Mouse (Mus musculus): ENCODE measurements at regions not wholly inside any gene's neighbourhood (a gene's known extent, or its start where the extent isn't known, plus 50 kb on each side); places are given as distances from the start of the nearest gene placed in this dataset.

DNA sequence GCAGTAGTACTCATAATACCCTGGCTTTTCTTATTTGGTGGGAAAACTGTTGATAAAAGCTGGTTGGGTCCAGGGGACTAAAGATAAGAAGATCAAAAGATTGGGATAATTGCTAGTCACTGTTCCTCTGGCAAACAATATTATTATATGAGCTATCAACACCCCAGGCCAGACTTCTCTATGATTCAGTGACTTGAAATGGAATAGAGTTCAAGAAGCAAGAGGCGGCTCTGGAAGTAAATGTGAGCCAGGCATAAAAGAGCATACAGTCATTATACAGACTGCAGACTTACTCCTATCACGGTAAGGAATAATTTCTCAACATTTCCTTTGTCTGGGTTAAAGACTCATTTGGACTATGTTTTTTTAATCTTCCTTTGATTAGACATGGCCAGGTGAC lies 278.5 kb upstream of the Acvr2a start:
- Histone ChIP-seq H3K9me3 (replicated peaks; ENCODE audit: control insufficient read depth, low read length) (no peaks in the 10 kb centered on the region), H3K27ac (ENCODE audit: low read length) (no peak overlapping the region), H3K9ac (ENCODE audit: low read length) (no peak overlapping the region), H3K4me1 (ENCODE audit: control insufficient read depth, insufficient read depth, low read length) (no peaks in the 10 kb centered on the region; the same call in none of the 2 replicates), H3K4me2 (ENCODE audit: low read depth, low read length) (no peak overlapping the region), H3K4me3 (replicated peaks; ENCODE audit: low read length) (no peak overlapping the region), H3K27me3 (ENCODE audit: control insufficient read depth, insufficient read depth, low read length) (no peaks in the 10 kb centered on the region), H3K36me3 (ENCODE audit: control insufficient read depth, insufficient read depth, low read length) (no peaks in the 10 kb centered on the region)
- ATAC-seq (ENCODE audit: insufficient read depth, low FRiP score): no peak
- WGBS: 69% methylated on average over 2 of the region's 2 CpGs

DNA sequence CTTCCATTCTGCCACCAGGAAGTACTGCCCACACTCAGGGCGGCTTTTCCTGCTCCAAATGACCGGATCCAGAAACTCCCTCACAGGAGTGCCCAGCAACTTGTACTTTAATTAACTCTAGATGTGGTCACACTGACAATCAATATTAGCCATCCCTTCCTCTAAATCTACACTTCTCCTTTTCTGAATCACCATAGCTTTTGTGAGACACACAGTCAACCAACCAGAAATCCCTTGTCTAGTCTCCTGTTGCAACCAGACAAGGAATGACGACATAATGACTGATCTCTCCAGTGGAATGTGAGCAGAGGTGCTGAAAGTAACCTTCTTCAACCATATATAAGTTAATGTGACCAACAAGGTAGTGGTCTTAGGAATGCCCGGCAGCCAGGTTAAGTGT lies 277.0 kb upstream of the Acvr2a start:
- Histone ChIP-seq H3K9ac (ENCODE audit: low read length) (no peak overlapping the region), H3K36me3 (ENCODE audit: control insufficient read depth, insufficient read depth, low read length) (no peaks in the 10 kb centered on the region), H3K4me2 (ENCODE audit: low read depth, low read length) (no peak overlapping the region), H3K27me3 (ENCODE audit: control insufficient read depth, insufficient read depth, low read length) (no peaks in the 10 kb centered on the region), H3K4me3 (replicated peaks; ENCODE audit: low read length) (no peak overlapping the region), H3K27ac (ENCODE audit: low read length) (no peak overlapping the region), H3K4me1 (ENCODE audit: control insufficient read depth, insufficient read depth, low read length) (no peaks in the 10 kb centered on the region; the same call in none of the 2 replicates), H3K9me3 (replicated peaks; ENCODE audit: control insufficient read depth, low read length) (no peaks in the 10 kb centered on the region)
- 82% methylated on average over 4 of the region's 4 CpGs for WGBS
- no peak for ATAC-seq (ENCODE audit: insufficient read depth, low FRiP score)

DNA sequence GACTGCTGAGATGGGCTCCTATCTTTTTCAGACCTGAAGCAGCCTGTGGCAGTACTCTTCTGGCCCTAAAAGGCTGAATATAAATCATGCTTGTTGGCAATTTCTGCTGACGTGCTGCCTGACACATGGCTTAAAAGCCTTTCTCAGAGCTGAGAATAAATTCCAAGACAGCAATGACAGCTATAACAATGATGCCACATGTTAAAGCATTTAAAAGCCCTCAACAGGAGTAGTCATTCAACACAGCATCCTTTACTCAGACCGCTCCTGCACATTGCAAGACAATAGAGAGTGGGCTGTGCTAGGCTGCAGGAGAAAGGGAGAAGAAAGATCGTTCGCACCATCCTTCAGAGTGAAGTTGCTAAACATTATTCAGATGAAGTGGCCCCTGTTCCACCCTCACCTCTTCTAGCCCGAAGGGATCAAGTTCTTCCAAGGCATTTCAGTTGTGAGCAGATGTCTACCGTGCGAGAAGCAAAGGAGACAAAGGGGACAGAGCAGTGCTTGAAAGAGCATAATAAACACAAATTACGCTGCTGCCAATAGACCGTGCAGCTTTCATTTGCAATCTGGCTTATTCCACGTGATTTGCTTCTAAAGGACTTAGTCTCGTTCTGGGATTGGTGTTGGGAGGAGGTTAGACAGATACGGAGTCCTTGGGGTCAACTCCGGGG lies 275.1 kb upstream of the Acvr2a start:
- ATAC-seq (ENCODE audit: insufficient read depth, low FRiP score): no peak
- 0 out of 2 replicates have a peak overlapping the region, but pooled peaks have one; percentile 21 for H3K4me2 ChIP-seq (ENCODE audit: low read depth, low read length)
- no peak overlapping the region for H3K9ac ChIP-seq (ENCODE audit: low read length)
- 56% methylated on average over 13 of the region's 13 CpGs for WGBS
- no peaks in the 10 kb centered on the region for H3K36me3 ChIP-seq (ENCODE audit: control insufficient read depth, insufficient read depth, low read length)
- no peak overlapping the region; the same call in 1 of the 2 replicates for H3K4me3 ChIP-seq (replicated peaks; ENCODE audit: low read length)
- no peak overlapping the region for H3K27ac ChIP-seq (ENCODE audit: low read length)
- H3K27me3 ChIP-seq (ENCODE audit: control insufficient read depth, insufficient read depth, low read length): no peaks in the 10 kb centered on the region
- H3K4me1 ChIP-seq (ENCODE audit: control insufficient read depth, insufficient read depth, low read length): no peaks in the 10 kb centered on the region; the same call in none of the 2 replicates
- H3K9me3 ChIP-seq (replicated peaks; ENCODE audit: control insufficient read depth, low read length): no peaks in the 10 kb centered on the region

GRCm38 (mm10) chr2:48539465-48540055 lies 274.3 kb upstream of the Acvr2a start:
- Histone ChIP-seq H3K36me3 (ENCODE audit: control insufficient read depth, insufficient read depth, low read length) (no peaks in the 10 kb centered on the region), H3K9ac (ENCODE audit: low read length) (no peak overlapping the region), H3K9me3 (replicated peaks; ENCODE audit: control insufficient read depth, low read length) (no peaks in the 10 kb centered on the region), H3K4me2 (ENCODE audit: low read depth, low read length) (0 out of 2 replicates have a peak overlapping the region, but pooled peaks have one; percentile 21), H3K27ac (ENCODE audit: low read length) (no peak overlapping the region), H3K4me3 (replicated peaks; ENCODE audit: low read length) (no peak overlapping the region), H3K4me1 (ENCODE audit: control insufficient read depth, insufficient read depth, low read length) (no peaks in the 10 kb centered on the region; the same call in none of the 2 replicates), H3K27me3 (ENCODE audit: control insufficient read depth, insufficient read depth, low read length) (no peaks in the 10 kb centered on the region)
- WGBS: 68% methylated on average over 4 of the region's 4 CpGs
- ATAC-seq (ENCODE audit: insufficient read depth, low FRiP score): no peak

DNA sequence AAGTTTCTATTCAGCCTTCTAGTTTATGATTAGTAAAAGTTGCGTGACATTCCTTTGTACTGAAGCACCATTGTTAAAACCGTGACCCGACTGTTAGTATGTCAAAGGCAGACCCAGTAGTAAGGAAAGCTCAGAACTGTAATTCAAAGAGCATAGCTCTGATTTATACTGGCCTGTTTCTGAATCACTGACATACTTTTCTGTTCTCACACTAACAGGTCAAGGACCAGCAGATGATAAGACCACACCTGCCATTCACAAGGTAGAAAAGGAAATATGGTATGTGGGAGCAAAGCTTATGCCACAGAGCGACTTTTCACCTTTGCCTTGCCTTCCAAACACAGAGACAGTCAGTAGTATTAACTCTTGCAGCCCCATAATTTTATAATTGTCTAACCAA lies 269.5 kb upstream of the Acvr2a start:
- Histone ChIP-seq H3K4me3 (replicated peaks; ENCODE audit: low read length) (no peak overlapping the region), H3K4me1 (ENCODE audit: control insufficient read depth, insufficient read depth, low read length) (no peaks in the 10 kb centered on the region), H3K27ac (ENCODE audit: low read length) (no peak overlapping the region), H3K27me3 (ENCODE audit: control insufficient read depth, insufficient read depth, low read length) (no peaks in the 10 kb centered on the region), H3K36me3 (ENCODE audit: control insufficient read depth, insufficient read depth, low read length) (no peaks in the 10 kb centered on the region), H3K9ac (ENCODE audit: low read length) (no peak overlapping the region), H3K4me2 (ENCODE audit: low read depth, low read length) (no peak overlapping the region), H3K9me3 (replicated peaks; ENCODE audit: control insufficient read depth, low read length) (no peaks in the 10 kb centered on the region)
- ATAC-seq (ENCODE audit: insufficient read depth, low FRiP score): peak; percentile 62
- 56% methylated on average over 4 of the region's 4 CpGs for WGBS

DNA sequence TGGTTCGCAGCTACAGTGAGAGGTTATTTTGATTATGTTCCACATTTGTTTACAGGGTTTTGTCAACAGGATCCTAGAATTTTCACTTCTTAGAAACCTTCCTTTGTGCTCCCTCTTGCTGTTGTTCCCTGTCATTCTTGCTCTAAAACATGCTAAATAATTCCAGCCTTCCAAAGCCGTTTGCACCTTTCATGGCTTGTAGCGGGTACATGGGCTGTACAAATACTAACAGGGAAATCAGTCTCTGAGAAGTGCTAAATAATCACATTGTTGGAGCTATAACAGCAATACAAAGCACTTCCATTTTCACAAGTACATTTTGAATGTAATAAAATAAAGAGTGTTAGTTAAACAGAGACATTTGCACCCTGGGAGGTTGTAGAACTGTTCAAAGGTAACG lies 268.8 kb upstream of the Acvr2a start:
- Histone ChIP-seq H3K4me2 (ENCODE audit: low read depth, low read length) (no peak overlapping the region), H3K4me3 (replicated peaks; ENCODE audit: low read length) (no peak overlapping the region), H3K4me1 (ENCODE audit: control insufficient read depth, insufficient read depth, low read length) (no peaks in the 10 kb centered on the region), H3K36me3 (ENCODE audit: control insufficient read depth, insufficient read depth, low read length) (no peaks in the 10 kb centered on the region), H3K9ac (ENCODE audit: low read length) (no peak overlapping the region), H3K27me3 (ENCODE audit: control insufficient read depth, insufficient read depth, low read length) (no peaks in the 10 kb centered on the region), H3K9me3 (replicated peaks; ENCODE audit: control insufficient read depth, low read length) (no peaks in the 10 kb centered on the region), H3K27ac (ENCODE audit: low read length) (no peak overlapping the region)
- 81% methylated on average over 4 of the region's 4 CpGs for WGBS
- ATAC-seq (ENCODE audit: insufficient read depth, low FRiP score): no peak

DNA sequence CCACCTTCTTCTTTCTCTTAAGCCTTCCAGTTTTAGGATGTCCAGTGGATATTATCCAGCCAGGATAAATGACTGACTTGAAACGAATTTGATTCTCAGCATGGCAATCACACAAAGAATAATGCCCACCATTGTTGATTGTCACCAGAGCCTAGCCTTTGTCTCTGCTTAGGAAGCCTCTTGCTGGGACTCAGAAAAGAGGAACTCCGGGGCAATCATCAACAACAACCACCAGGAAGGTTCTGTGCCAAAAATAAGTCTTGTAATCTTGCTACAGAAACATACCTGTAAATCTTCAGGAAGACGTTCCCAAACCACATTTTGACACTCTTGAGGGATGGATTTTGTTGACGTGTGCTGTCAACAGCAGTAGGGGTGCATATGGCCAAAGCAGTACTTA lies 268.2 kb upstream of the Acvr2a start:
- Histone ChIP-seq H3K4me1 (ENCODE audit: control insufficient read depth, insufficient read depth, low read length) (no peaks in the 10 kb centered on the region), H3K9ac (ENCODE audit: low read length) (no peak overlapping the region), H3K4me2 (ENCODE audit: low read depth, low read length) (no peak overlapping the region), H3K36me3 (ENCODE audit: control insufficient read depth, insufficient read depth, low read length) (no peaks in the 10 kb centered on the region), H3K9me3 (replicated peaks; ENCODE audit: control insufficient read depth, low read length) (no peaks in the 10 kb centered on the region), H3K27me3 (ENCODE audit: control insufficient read depth, insufficient read depth, low read length) (no peaks in the 10 kb centered on the region), H3K27ac (ENCODE audit: low read length) (no peak overlapping the region), H3K4me3 (replicated peaks; ENCODE audit: low read length) (no peak overlapping the region)
- no peak for ATAC-seq (ENCODE audit: insufficient read depth, low FRiP score)
- WGBS: 71% methylated on average over 4 of the region's 4 CpGs

DNA sequence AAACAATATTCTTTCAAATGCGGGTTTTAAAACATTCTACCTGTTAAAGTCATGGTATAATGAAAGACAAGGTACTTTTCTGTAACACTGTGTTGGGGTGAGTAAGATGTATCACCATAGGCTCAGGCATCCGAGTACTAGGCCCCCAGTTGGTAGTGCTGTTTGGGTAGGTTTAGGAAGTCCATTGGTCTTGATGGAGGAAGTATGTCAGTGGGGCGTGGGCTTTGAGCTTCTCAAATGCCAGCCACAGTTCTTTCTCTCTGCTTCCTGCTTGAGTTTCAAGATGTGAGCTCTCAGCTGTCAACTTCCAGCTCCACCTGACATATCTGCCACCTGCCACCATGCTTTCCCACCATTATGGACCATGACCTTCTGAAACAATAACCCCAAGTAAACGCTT lies 267.7 kb upstream of the Acvr2a start:
- 79% methylated on average over 4 of the region's 4 CpGs for WGBS
- no peaks in the 10 kb centered on the region for H3K27me3 ChIP-seq (ENCODE audit: control insufficient read depth, insufficient read depth, low read length)
- no peaks in the 10 kb centered on the region for H3K9me3 ChIP-seq (replicated peaks; ENCODE audit: control insufficient read depth, low read length)
- no peaks in the 10 kb centered on the region for H3K36me3 ChIP-seq (ENCODE audit: control insufficient read depth, insufficient read depth, low read length)
- no peak overlapping the region for H3K27ac ChIP-seq (ENCODE audit: low read length)
- no peak overlapping the region for H3K9ac ChIP-seq (ENCODE audit: low read length)
- no peak overlapping the region for H3K4me3 ChIP-seq (replicated peaks; ENCODE audit: low read length)
- no peak for ATAC-seq (ENCODE audit: insufficient read depth, low FRiP score)
- H3K4me1 ChIP-seq (ENCODE audit: control insufficient read depth, insufficient read depth, low read length): no peaks in the 10 kb centered on the region
- H3K4me2 ChIP-seq (ENCODE audit: low read depth, low read length): no peak overlapping the region

- Histone ChIP-seq H3K4me1 (ENCODE audit: control insufficient read depth, insufficient read depth, low read length) (no peaks in the 10 kb centered on the region), H3K9me3 (replicated peaks; ENCODE audit: control insufficient read depth, low read length) (no peaks in the 10 kb centered on the region), H3K4me2 (ENCODE audit: low read depth, low read length) (no peak overlapping the region), H3K9ac (ENCODE audit: low read length) (no peak overlapping the region), H3K36me3 (ENCODE audit: control insufficient read depth, insufficient read depth, low read length) (no peaks in the 10 kb centered on the region), H3K27me3 (ENCODE audit: control insufficient read depth, insufficient read depth, low read length) (no peaks in the 10 kb centered on the region), H3K4me3 (replicated peaks; ENCODE audit: low read length) (no peak overlapping the region), H3K27ac (ENCODE audit: low read length) (no peak overlapping the region)
- 35% methylated on average over 3 of the region's 3 CpGs for WGBS
- ATAC-seq (ENCODE audit: insufficient read depth, low FRiP score): no peak
Observed at GRCm38 (mm10) chr2:48556600-48556999, 257.3 kb upstream of the Acvr2a start.

All from stomach, embryonic 16.5 days (tissue).